Mouse (Mus musculus) gastrocnemius, postnatal 36 days (tissue): ENCODE results near the gene Akap11. TPM values are rescaled to one million over a fixed set of nuclear protein-coding genes. Genes with fewer than 3 reads are reported as not detected.

Experiments
- DNase-seq, 2 experiments: peaks; one replicate each; pipeline ENCODE4 v3.0.0; 2022
- intact Hi-C: fragments of 180-260 bp; cut with DNase I; formaldehyde crosslinking; loops from one replicate; pipeline ENCODE4 v1.15.1; 2025
- total RNA-seq, 2 experiments: library from RNA; stranded (reverse); gene quantifications; 2 replicates each; pipeline ENCODE4 v1.2.3; 2021

Akap11 gene
- total RNA-seq, 2 experiments from 2014 or later: 11.5 to 15.5 TPM

DNA sequence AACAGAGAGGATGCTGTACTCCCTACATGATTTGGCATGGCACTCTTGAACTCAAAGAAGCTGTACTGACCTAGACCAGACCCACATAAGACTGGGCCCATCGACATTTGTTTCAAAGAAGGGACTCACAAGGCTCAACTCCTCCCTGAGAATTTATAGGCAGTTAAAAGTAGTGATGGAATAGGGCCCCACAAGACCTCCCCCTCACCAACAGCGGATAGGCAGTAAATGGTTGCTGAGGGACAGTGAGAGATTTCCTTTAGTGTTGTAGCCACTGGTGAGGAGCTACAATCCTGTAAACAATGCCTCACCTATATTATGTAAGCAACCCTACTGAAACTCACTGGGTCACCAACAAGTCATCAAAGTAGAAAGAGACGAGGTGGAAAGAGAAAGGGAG, 6.4 kb downstream of the Akap11 start:
- intact Hi-C loops: no loop called here
- no peak for DNase-seq

DNA sequence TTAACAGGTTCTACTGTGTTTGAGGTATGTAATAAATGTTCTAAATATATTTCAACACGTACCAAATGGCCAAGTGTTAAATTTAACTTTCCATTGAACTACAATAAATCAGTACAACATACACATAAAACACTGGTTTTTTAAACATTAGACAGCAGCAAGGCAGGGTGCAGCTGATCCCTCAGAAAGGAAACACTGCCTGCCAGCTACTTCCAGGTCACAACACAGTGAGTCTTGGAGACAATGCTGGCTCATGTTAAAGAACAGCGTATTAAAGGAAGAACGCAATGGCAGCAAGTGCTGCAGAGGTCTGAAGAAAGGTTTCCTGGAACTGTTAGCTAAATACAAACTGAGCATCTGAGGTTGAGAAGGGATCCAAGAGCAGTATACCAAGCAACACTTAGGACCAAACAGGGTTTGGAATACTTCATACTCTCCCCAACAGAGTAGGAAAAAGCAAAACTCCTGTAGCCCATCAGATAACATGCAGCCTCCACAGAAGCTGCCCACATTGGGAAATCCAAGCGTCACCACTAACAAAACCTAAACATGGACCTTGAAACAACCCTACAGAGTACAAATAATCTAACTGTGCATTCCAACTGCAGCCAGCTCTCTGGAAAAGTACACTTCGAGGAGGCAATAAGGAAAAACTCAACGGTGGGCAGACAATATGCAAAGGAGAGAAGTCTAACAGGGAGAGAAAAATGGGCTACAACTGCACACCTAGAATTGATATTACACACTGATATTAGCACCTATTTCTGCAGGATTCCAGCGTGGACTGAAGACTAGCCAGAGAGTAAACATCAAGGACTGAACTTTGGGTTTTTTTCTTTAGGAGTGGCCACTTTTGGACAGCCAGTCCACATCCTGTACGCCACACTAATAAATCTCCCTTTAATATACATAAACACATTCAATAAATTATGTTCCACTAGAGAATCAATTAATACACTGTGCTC, 7.9 kb downstream of the Akap11 start:
- intact Hi-C loops: no loop called here
- DNase-seq: no peak

DNA sequence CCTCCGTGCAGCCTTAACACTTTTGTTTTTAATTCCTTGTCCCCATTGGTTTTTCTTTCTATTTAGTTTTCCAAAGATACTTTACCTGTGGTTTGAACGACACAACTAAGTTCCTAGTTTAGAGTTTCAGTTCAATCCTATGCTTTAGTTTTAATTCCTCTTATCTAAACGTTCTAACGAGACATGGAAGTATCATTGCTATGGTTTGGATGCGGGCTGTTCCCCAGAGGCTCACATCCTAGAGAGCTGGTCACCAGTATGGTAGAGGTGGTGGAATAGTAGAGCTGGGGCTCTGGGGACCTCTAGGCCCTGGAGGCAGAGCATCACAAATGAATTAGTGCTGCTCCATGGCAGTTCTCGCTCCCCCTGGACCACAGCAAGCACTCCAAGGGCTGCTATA, 9.7 kb downstream of the Akap11 start:
- intact Hi-C loops: no loop called here
- no peak for DNase-seq

DNA sequence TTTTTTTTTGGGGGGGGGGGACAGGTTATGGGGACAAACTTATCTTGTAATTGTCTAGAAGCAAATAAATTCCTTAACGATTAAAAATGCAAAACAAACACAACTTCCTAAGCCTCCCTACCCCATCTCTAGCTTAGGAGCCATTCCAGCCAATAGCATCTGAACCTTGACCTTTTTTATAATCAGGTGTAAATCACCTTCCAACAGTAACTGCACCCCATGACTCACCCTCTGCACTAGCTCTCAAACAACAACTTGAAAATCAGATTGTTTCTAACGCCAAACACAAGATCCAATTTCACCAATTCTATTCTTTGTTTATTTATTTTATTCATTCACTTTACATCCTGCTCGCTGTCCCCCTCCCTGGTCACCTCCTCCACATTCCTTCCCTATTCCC, 10.1 kb downstream of the Akap11 start:
- DNase-seq: no peak
- intact Hi-C loops: no loop called here

DNA sequence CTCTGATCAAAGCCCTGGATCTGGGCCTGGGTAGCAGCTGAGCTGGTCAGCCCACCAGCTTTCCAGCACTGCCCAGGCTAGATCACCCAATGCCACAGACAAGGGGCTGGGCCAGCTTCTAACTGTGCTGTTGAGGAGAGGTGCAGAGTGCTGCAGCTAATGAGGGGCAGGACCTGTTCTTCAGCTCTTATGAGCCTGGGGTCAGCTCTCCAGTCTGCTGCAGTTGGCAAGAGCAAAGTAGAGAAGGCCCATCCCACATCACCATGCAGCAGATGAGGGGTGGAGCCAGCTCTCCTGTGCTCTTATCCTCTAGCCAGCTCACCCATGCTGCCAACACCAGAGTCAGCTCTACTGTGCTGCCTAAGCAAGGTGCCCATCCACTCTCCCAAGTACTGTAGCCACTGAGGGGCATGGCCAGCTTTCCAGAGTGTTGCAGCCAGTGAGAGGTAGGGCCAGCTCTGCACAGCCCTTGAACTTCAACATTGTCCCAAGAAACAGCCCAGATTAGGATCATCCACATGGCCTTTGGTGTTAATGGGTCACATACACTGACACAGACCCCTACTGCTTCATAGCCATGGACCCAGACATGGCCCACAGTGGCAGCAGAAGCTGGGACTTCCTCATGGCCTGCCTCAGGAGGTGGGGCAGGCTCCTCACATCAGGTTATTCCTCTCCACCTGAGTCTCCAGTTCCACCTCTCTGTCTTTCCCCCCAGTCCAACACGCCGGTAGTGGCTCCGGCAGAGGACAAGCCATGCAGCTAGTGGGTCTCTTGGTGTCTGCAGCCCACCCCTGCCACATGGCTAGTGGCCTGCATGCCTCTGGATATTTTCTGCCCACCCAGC, 10.8 kb downstream of the Akap11 start:
- intact Hi-C loops: no loop called here
- no peak for DNase-seq

DNA sequence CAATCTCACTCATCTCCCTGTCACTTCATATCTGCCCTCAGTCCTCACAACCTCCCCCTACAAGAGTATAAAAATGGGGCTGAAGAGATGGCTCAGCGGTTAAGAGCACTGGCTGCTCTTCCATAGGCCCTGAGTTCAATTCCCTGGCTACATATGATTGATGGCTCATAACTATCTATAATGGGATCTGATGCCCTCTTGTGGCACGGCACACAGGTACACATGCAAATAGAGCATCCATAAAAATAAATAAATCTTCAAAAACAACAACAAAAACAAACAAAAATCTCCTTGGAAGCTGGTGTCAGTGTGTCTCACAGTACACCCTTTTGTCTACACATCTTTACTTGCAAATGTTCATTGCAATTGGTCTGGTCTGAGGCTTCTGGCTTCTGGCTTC, 11.5 kb downstream of the Akap11 start:
- intact Hi-C loops: no loop called here
- DNase-seq: no peak

DNA sequence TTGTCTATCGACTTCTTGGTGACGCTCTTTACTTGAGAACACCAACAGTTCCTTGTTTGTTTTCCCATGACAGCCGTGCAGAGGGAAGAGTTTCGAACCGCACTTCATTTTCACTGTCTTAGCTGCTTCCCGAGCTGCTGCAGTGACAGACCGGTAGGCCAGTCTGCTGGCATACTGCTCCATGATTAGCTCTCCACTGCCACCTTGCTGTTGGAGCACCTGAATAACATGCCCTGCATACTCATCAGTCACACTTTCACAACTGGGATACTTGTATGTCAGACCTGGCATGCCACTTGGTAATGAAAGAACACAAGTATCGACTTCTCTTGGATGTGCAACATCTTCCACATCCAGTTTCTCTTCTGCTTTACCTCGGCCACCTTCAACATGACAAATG, 25.9 kb downstream of the Akap11 start:
- intact Hi-C loops: no loop called here
- DNase-seq: no peak

DNA sequence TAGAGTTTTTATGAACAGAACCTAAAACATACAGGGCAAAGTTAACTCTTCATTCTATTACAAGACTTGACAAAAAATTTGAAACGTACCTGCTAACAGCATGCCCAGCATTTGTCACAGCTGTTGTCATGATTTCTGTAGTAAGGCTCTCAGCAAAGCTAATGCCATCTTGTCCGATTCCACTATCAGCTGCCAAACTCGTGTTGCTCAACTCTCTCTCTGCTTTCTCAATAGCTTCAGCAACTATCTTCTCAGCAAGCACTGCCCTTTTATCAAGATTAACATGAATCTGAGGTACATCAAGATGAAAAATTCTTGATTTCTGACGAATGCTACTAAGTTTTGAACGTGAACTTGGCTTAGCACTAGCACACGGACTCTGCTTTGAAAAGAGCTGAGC, 26.8 kb downstream of the Akap11 start:
- intact Hi-C loops: no loop called here
- no peak for DNase-seq

DNA sequence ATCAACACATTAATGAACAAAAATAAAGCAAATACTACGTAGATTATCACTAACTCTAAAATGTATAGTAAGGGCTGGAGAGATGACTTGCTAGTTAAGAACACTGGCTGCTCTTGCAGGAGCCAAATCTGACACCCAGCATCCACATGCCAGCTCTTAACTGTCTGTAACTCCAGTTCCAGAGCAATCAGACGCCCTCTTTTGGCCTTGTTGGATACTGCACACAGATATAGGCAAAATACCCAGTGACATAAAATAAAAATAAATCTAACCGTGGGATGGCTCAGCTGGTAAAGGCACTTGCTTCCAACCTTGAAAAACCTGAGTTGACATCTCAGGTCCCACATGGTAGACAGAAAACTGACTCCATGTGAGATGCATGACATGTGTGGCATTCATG, 36.0 kb downstream of the Akap11 start:
- intact Hi-C loops: no loop called here
- no peak for DNase-seq

DNA sequence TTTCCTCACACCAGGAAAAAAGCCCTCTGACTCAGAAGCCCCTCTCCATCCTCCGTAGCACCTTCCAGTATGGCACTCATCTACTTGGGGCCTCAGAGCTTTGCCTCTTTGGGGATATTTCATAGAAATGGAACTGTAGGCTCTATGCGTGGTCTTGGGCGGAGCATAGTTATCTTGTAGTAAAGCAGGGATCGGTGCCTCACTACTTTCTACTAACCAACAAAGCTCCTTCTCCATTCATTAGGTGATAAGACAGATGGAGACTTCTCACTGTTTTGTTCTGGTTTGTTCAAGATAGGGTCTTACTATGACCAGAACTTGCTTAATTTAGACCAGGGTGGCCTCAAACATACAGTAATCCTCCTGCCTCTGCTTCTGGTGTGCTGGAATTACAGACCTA, 39.9 kb downstream of the Akap11 start:
- no peak for DNase-seq
- intact Hi-C loops: no loop called here

DNA sequence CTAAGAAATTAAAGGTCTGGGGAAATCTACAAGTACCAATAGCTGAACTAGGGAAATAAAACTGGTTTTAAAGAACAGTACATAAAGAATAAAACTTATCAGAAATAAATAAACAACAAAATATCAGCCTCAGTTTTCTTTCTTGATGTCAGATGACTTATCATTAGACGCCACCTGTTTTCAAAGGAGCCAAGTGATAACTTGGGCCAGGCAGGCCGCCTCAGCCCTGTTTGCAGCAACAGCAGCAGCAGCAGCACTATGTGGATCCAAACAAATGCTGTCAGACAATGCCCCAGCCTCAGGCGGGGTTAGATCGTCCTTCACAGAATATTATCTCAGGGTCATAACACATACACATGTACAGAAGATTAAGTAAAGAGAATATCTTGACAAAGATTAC, 41.4 kb downstream of the Akap11 start:
- DNase-seq: no peak
- intact Hi-C loops: no loop called here

DNA sequence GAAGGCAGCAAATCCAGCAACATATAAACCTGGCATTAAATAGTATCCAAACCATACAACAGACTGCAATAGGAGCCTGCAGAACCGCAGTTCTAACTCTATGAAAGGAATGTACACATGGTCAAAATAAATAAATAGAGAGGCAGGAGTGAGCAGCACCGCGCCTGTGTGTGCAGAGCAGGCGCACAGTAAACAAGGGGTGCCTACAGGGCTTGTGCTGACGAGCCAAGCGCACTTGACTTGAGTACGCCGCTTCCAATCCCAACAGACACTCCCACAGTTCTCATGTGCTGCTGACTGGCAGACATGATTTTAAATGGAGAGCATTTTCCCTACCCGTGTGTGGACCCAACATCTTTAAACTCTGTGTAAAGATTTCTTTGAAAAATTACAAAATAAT, 44.0 kb downstream of the Akap11 start:
- no peak for DNase-seq
- intact Hi-C loops: no loop called here

DNA sequence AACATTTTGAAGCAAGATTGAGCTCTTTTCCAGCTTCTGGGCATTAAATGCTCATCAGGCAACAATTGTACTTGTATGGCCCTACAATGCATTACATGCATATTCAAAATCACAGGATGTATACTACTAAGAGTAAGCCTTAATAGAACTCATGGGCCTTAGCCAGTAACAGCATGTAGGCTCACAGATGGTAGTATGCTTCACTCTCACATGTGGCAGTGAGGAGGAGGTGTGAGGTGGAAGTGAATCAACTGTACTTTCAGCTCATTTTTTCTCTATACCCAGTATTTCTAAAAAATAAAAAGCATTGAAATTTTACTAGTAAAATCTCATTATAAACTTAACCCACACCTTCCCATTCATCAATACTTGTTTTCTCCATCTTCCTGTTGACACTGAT, 45.2 kb downstream of the Akap11 start:
- intact Hi-C loops: no loop called here
- DNase-seq: no peak

DNA sequence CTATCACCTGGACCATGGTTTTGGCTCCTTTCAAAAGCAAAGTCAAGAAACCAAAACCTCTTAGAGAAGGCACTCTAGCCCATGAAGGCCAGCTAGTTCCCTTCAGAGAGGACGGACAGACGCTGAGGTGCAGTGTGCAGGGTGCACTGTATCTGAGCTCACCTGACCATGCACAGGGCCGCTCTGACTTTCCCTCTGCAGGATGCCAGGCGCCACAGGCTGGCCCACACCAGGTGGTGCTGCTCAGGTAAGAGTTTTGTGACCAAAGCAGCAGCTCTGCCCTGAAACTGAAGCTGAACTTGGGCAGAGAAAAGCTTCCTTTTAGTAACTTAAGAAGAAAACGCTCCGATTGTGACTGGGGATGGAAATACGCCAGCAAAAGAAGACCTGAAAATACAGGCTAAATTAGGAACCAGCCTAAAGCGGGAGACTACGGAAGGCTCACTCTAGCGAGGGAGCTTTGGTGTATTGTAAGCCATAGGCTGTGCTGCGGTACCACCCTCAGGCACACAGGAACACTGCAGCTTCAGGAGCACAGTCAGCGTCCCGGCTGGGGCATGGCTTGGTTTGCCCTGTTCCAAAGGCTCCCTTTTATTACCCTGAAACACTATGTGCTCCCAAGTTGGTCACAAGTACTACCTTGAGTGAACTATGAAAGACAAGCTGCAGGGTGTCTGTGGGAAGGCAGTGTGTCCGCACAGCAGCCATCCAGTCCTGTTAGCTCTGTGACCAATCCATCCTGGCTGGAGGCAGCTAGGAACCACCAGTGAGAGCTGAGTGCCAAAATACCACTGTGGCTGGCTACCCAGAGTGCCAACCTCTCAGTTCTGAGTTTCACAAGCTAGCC, 54.0 kb downstream of the Akap11 start:
- intact Hi-C loops: no loop called here
- DNase-seq: no peak

DNA sequence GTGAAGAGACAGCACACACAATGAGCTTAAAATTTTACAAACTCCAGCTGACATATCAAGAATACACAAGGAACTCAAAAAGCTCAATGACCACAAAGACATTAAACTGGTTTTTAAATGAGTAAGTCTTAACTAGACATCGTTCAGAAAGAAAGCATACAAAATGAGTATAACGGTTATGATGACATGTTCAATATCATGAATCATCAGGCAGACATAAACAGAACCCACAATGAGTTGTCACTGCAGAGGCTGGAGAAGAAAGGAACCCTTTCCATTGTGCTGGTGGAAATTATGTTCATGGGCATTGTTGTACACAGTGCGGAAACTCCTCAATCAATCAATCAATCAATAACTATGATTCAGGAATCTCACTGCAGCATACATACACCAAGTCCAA, 62.5 kb downstream of the Akap11 start:
- DNase-seq: no peak
- intact Hi-C loops: no loop called here

DNA sequence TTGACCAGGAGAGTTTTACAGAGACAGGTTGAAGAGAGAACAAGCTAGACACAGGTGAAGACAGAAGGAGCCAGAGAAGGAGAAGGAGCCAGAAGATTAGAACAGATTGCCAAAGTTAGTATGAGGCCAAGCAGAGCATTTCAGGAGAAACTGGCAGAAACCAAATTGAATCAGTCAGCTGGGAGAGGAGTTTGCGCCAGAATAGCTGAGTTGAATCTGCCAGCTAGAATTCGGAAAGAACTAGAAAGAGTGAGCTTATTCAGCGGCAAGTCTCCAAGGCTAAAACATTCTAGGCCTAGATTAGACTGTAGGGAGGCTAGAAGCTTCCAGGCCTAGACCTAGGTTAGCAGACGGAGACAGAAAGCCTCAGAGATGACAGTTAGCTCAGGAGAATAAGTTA, 65.9 kb downstream of the Akap11 start:
- intact Hi-C loops: no loop called here
- no peak for DNase-seq

DNA sequence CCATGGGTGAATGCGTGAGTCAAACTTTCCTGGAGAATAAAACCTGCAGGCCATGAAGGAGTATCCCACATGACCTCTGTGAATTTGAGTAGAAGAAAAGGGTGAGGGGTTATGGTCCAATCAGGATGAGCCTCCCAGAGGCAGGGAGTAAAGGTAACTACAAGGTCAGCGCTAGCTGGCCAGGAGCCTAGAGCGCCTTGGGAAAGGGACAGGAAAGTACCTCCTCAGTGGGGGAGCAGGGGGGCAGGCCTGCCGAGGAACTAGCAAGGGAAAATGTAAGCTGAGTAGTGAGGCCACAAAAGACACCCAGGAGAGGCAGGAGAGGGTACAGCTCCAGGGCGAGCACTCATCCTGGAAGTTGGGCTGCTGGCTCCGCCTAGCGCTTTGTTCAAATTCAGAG, 67.6 kb downstream of the Akap11 start:
- intact Hi-C loops: no loop called here
- DNase-seq: no peak

DNA sequence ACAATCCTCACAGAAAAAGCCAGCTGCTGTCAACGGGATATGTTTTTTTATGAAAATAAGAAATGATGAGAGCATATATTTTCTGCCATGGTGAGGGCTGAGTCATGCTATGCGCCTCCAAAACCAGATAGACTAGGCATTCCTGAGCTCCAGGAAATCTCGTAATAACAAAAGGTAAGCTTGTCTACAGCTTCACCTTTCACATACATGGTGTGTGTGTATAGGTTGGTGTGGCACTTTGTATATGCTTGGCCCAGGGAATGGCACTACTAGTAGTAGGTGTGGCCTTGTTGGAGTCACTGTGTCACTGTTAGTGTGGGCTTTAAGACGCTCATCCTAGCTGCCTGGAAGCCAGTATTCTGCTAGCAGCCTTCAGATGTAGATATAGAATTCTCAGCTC, 68.6 kb downstream of the Akap11 start:
- intact Hi-C loops: no loop called here
- no peak for DNase-seq

DNA sequence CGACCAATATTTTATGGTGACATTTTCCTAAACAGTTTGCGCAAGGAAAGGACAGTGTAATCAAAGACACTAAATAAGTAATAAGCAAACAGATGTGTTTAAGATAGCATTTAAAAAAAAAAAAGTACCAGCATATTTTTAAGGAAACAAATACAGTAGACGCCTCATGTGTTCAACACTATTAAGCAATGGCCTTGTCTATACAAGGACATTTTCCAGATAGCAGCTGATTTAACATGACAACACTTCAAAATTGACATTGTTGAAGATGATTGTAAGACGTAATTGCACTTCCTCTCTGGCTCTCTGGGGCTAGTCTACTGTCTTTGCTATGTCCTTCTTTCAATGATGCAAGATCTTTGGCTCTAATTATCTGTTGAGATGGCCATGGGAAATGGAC, 72.3 kb downstream of the Akap11 start:
- intact Hi-C loops: no loop called here
- DNase-seq: no peak

DNA sequence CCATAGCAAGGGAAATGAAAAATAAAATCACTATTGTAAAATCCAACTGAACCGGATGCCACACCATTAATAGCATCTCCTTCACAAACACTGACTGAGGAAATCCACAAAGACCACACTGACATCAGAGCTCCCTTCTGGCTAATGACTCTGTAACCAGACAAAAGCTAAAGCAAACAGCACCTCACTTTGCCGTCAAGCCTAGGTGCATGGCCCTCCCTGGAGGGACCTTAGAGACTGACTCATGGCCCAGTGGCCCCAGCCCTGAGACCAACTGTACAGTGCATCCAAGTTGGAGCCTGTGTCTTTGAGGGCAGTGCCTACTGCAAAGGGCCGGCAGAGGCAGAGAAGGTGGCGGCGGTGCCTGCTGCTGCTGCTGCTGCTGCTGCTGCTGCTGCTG, 77.5 kb downstream of the Akap11 start:
- intact Hi-C loops: no loop called here
- no peak for DNase-seq

DNA sequence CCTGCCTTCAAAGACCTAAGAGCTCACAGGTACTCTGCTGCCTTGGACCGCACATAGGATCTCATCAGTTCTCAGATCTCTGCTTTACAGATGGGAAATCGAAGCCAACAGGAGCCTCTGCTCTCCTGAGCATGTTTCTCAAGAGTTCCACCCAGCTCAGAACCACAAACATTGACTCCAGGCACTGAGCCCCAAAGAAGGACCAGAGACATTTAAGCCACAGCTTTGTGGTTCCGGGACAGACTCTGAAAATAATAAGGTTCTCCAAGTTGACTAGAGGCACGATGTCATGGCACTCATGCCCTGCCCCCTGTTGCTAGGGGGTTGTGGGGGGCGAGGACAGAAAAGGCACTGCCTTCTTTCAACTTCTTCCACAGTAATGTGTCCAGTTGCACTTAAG, 77.9 kb downstream of the Akap11 start:
- DNase-seq: no peak
- intact Hi-C loops: no loop called here
